Mouse (Mus musculus) stomach, embryonic 14.5 days (tissue): ENCODE data around the gene H2-T3. TPM values are rescaled to one million over a fixed set of nuclear protein-coding genes. Genes with fewer than 3 reads are reported as not detected.

ENCODE experiments used
- polyA plus RNA-seq: library from polyadenylated mRNA; unstranded; fragments of >200 nt; fragmentation: Nextera tagmentation; extraction: Ambion mirVana; gene quantifications from 2 replicates; pipeline ENCODE4 v1.2.1, GENCODE M21; 2014

H2-T3 gene
- polyA plus RNA-seq, 1 experiment from 2014 or later: not detected

Other genes starting within 250 kb of the H2-T3 start
- gene Abcf1, start 220.5 kb downstream of the H2-T3 start, polyA plus RNA-seq: 88.0 and 92.7 TPM in 2 replicates
- gene Gnl1, start 210.4 kb downstream of the H2-T3 start, polyA plus RNA-seq: 37.6 and 39.4 TPM in 2 replicates
- gene Prr3, start 210.1 kb downstream of the H2-T3 start, polyA plus RNA-seq: 26.9 and 30.6 TPM in 2 replicates
- 3.3 and 5.3 TPM in 2 replicates for gene H2-T24, start 169.7 kb downstream of the H2-T3 start, polyA plus RNA-seq
- 8.4 and 10.6 TPM in 2 replicates for gene H2-T23, start 157.4 kb downstream of the H2-T3 start, polyA plus RNA-seq
- gene H2-T22, start 147.5 kb downstream of the H2-T3 start, polyA plus RNA-seq: 19.3 and 21.8 TPM in 2 replicates
- gene Gm6034, start 147.3 kb downstream of the H2-T3 start, polyA plus RNA-seq: not detected in 2 replicates
- not detected in 2 replicates for gene Gm11127, start 131.9 kb downstream of the H2-T3 start, polyA plus RNA-seq
- gene Gm19684, start 68.6 kb downstream of the H2-T3 start, polyA plus RNA-seq: not detected in 2 replicates
- not detected in 2 replicates for gene Gm7030, start 60.9 kb downstream of the H2-T3 start, polyA plus RNA-seq
- gene Gm8909, start 21.8 kb downstream of the H2-T3 start, polyA plus RNA-seq: 2.0 and 3.0 TPM in 2 replicates
- 133 and 167 TPM in 2 replicates for gene Rpp21, start 67.8 kb upstream of the H2-T3 start, polyA plus RNA-seq
- gene Trim39, start 82.0 kb upstream of the H2-T3 start, polyA plus RNA-seq: 16.3 and 16.4 TPM in 2 replicates
- 0.22 and 0.30 TPM in 2 replicates for gene H2-M10.2, start 96.2 kb upstream of the H2-T3 start, polyA plus RNA-seq
- not detected in 2 replicates for gene H2-M10.1, start 135.9 kb upstream of the H2-T3 start, polyA plus RNA-seq
- not detected in 2 replicates for gene H2-M10.3, start 178.1 kb upstream of the H2-T3 start, polyA plus RNA-seq